Mouse (Mus musculus) embryo, embryonic 10 days (tissue): ENCODE results near the gene Nhlrc1.

Experiments used
- DNase-seq: peaks from one replicate; pipeline ENCODE4 v3.0.0-alpha.2; 2015; ENCODE audit warnings: low spot score

Nhlrc1 gene

DNA sequence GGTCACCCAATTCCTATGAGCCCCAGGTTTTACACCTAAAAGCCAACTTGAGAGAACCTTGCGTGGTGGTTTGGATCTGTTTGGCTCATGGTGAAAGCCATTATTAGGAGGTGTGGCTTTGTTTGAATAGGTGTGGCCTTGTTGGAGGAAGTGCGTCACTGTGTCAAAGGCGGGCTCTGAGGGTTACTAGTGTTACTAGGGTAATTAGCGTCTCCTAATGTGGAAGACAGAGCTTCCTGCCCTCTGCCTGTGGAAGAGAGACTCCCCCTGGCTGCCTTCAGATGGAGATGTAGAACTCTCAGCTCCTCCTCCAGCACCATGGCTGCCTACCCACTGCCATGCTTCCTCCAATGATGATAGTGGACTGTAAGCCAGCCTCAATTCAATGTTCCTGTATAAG, 13.1 kb downstream of the Nhlrc1 start:
- no peak for DNase-seq

GRCm38 (mm10) chr13:46999498-46999897, 15.2 kb downstream of the Nhlrc1 start:
- DNase-seq, result no peak

DNA sequence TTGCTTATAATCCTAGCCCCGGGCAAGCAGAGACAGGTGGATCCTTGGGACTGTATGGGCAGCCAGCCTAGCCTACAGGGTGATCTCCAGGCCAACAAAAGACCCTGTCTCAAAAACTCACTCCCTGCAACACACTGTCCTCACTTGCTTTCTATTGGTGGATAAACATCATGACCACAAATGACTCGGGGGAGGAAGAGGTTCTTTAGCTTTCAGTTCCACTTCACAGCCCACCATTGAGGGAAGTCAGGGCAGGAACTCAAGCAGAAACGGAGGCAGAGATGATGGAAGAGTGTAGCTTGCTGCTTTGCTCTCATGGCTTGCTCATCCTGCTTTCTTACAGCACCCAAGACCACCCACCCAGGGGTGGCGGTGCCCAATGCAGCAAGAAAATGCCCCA, 17.3 kb downstream of the Nhlrc1 start:
- DNase-seq, result no peak

DNA sequence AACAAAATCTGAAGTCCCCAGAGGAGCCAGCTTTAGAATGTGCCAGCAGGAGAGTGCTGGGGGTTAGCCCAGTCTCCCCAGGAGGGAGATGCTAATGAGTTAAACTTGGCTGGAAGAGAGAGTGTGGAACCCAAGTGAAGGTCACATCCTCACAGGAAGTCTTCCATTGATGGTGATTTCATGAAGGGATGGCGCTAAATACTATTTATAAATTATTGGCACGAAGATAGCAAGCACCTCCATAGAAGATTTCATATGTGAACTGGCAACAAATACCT, 21.4 kb downstream of the Nhlrc1 start:
- DNase-seq, result no peak

GRCm38 (mm10) chr13:46992516-46993273, 22.0 kb downstream of the Nhlrc1 start:
- no peak for DNase-seq

GRCm38 (mm10) chr13:46990376-46991011, 24.2 kb downstream of the Nhlrc1 start:
- no peak for DNase-seq

DNA sequence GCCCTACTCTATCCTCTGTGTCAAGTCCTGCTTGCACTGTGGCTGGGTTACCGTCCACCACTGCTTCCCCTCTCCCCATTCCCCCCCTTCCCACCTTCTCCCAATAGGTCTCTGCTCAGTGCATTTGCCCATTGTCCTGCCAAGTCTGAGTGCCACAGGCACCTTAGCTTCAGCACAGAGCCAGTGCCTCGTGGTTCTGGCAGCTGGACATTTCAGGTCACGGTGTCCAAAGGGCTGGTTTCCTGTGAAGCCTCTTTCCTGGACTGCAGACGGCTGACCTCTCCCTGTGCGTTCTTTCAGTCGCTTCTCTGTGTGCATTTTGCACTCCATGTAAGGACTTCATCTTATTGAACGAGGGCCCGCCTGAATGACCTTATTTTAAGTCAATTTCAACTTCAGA, 26.7 kb downstream of the Nhlrc1 start:
- DNase-seq, result no peak

DNA sequence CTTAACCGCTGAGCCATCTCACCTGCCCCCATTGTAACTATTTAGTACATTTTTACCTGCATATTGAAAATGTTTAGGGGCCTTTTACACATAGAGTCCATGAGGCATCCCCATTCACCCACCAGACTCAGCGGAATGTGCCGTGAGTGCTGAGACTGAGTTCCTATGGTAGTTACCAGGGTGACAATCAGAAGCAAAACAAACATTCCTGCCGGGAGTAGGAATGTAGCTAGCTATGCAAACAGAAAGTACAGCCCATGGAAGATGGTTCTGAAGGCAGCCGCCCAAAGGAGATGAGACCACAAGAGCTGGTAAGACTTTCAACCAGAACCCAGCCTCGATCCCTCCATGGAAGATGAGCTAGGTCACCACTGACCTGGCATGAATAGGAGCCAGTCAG, 28.4 kb downstream of the Nhlrc1 start:
- no peak for DNase-seq

DNA sequence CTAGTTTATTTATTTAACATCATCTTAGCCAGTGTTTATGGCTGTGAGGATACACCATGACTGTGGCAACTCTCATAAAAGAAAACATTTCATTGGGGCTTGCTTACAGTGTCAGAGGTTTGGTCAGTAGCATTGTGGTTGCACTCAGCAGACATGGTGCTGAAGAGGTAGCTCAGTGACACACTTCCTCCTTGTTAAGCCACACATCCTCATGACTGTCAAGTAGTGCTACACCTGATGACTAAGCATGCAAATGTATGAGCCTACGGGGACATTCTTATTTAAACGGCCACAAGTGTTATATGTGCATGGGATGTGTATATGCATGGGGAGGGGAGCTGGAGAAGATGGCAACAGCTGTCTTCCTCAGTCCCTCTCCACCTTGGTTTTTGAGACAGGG, 30.8 kb downstream of the Nhlrc1 start:
- no peak for DNase-seq

GRCm38 (mm10) chr13:46979836-46980490, 34.7 kb downstream of the Nhlrc1 start:
- no peak for DNase-seq

DNA sequence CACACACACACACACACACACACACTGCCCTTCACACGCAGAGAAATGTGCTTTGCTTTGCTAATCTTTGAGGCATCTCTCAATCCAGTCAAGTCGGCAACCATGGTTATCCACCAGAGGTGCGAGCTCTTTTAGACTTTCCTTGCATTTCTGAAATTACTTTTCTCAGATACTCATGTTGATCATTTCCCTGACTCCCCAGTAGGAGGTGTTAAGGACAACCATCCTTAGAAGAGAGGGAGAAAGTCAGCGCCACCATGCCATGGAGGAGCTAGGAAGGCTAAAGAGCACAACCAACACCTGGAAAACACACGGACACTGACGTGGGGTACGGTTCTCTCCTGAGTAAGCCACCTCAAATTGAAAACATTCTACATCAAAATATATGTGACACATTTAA, 38.1 kb downstream of the Nhlrc1 start:
- DNase-seq, result no peak

- no peak for DNase-seq
These were observed 38.7 kb downstream of the Nhlrc1 start for GRCm38 (mm10) chr13:46975930-46976329.

DNA sequence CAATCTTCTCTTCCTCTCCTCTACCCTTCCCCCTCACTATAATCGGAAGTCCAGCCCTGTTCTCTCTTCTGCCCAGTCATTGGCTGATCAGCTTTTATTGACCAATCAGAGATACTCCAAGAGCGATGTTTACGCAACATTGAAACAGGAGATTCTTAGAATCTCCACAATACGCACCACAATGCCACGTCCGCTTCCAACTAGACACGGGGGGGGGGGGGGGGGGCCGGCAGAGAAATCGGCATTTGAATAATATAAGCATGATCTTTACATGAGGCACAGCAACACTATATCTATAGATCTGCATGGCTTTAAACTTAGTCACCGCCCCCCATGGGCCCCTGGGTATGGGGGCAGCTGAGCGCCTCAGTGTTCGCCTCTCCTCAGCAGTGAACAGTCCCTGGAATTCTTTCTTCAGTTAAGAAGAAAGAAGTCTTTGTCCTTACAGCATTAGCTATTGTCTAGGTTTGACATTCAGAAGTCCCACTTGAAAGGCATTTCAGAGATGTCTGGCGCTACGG, 39.6 kb downstream of the Nhlrc1 start:
- DNase-seq, result peak; percentile 76

DNA sequence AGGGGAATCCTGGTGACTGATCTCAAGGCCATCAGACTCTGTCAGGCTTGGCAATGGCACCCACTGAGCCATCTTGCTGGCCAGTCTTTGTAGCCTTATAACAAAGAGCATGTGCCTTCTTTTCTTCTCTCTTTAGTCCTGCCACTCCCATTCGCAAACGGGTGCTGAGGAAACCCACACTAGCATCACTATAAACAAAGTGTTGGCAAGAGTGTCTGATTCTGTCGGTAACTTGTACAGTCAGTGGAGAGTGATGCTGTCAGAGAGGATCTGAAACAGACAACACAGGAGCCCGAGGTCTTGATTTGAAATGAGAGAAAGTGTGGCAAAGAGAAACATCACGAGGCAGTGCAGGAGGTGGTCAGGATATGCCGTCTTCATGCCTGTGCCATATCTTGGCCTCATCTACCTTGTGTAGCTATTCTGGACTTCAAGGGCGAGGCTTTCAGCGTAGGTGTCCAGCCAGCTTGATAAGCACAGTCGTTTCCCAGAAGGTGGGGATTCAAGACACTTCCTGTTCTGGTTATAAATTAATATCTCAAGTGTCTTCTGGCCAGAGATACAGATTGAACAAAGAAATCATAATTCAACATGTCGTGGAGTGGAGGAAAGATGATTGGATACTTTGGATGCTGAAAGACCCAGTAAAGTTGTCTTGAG, 44.2 kb downstream of the Nhlrc1 start:
- no peak for DNase-seq

DNA sequence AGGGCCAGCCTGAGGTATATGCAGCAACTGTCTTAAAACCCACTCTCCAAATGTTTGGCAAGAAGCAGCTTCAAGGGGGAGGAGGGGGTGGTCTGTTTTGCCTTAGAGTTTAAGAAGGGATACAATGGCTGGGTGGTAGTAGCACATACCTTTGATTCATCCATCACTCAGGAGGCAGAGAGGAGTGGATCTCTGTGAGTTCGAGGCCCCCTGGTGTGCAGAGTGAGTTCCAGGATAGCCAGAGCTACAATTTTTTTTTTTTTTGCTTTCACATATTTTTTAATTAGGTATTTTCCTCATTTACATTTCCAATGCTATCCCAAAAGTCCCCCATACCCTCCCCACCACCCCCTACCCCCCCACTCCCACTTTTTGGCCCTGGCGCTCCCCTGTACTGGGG, 46.0 kb downstream of the Nhlrc1 start:
- no peak for DNase-seq

DNA sequence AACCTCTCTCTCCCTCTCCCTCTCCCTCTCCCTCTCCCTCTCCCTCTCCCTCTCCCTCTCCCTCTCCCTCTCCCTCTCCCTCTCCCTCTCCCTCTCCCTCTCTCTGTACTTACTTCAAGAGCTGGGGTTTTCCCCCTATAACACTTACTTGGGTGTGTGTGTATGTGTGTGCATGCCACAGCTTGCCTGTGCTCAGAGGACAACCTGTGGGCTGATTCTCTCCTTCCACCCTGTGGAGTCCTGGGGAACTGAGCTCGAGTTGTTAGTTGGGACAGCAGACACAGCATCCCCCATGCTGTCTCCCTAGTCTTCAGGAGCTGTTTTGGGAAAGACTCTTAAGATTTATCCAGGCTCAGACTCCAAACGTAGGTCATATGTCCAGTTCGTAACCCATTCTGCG, 47.3 kb downstream of the Nhlrc1 start:
- no peak for DNase-seq
